Mouse (Mus musculus) v-Abl transformed pro-B cells (cell line): Measurements from ENCODE around the gene Cela1.

ENCODE experiments used
- in situ Hi-C, 2 experiments: fragments of 400-800 bp; cut with MboI; formaldehyde crosslinking; loops; one replicate each; pipeline ENCODE4 v1.15.1; 2025; ENCODE audit not compliant: unreplicated experiment in 2 of 2

Cela1 gene

DNA sequence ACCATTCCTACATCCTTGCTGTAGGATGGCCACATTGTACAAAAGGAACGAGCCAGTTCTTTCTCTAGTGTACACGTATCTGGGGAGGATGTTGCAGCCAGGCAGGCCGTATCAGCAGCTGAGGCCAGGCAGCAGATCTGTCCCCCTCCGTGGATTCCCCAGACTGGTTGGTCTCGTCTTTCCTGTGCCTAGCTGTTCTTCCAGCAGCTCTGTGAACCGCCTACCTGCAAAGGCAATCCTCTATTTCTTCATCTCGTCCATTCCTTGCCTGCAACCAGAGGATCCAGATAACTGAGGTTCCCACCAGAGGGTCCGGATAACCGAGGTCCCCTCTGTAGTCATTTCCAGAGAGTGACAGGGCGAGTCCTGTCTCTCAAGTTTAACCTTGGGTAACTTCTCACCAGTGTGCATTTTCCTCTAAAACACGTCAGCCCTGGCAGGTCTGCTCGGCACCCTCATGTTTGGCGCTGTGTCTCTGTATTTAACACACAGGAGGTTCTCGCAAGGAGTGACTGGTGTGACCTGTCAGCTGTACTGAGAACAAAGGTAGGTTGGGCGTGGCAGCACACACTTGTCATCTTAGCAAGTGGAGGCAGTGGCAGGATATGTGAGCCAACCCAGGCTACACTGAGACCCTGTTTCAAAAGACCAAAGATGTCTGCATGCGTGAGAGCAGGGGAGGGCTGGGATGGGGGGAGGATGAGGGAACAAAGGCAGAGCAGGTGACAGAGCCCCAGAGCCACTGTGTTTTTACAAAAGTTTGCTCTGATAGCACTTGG lies 47.6 kb downstream of the Cela1 start:
- in situ Hi-C loops: no loop called here

DNA sequence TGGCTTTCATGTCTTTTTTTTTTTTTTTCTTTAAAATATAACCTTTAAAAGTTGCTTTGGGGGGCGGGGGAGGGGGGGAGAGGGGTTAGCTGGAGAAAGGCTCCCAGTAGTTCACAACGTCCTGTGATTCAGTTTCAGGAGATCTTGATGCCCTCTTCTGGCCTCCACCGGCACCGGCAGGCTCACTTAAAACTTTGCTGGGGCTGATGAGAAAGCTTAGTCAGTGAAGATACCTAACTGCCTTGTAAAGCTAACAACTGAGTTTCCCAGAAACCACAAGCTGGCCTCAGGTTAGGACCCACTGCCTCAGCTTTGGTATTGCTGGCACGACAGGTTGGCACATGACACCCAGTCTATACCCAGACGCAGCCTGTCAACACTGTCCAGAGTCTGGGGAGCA lies 50.1 kb downstream of the Cela1 start:
- in situ Hi-C loops: no loop called here

DNA sequence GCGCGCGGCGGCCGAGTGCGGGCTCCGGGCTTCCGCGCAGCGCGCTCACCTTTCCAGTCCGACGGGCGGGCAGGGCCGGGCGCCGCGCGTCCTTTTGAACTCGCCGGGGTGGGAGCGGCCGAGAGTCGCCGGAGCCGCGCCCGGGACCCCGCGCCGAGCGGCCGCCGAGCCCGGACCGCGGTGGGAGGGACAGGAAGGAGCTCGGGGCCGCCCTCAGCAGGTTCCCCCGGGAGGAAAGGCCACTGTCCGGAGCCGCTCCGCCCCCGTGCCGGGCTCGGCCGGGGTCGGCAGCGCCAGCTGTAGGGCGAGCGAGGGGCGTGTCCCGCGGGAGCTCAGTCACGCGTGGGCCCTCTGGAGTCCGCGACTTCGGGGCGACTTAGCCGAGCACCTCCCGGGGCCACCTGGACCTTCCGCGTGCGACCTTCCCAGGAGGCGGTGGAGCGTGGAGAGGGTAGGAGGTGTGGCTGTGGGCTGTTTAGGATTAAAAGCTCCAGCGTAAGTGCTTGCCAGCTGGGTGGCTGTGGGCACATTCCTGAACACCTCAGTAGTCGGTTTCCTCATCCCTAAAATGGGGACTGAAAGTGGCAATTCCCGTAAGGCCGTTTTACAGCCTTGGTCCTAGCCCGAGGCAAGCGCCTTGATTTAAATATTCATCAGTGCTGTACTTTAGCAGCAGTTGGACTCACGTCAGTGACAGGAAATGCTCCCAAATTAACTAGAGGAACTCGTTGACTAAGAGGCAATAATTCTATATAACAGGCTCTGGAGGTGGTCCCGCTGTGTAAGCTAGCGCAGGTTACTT lies 50.8 kb downstream of the Cela1 start, which contains the start of gene Smagp:
Gene Smagp (minus strand): TSS at position 241 of the 802 bp plus-strand sequence.
- in situ Hi-C loops: no loop called here

DNA sequence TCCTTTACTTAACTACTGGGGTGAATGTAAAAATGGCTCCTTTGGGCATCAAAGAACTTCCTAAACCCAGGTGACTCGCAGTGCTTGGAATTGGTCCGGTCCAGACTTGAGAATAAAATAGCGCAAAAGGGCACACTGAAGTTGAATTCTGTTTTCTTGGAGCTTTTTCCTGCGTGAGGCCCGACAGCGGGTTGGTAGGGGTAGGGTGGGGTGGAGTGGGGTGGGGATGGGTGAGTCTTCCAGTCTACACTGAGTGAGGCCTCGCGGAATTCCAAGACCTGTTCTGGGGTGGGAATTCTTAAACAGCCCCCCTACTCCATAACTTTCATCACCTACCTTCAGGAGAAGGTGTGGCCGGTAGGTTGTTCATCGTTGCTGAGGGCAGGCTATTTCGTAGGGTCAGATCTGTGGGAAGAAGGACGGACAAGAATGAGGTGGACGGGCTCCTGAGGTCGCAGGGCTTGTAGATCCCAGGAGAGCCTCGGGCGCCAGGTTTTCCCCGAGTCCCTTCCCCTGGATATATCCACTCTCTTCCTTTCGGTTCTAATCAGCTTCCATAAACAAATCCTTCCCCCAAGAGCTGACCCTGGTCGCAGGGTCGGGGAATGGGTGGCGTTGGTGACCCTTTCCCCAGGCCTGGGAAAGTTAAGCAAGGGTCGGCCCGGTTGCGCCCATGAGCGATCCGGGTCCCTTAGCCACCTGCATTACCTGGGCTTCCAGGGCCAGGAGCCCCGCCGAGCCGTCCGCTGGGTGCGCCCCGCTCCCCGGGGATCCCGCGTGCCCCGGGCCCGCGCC lies 51.7 kb downstream of the Cela1 start:
- in situ Hi-C loops: no loop called here

DNA sequence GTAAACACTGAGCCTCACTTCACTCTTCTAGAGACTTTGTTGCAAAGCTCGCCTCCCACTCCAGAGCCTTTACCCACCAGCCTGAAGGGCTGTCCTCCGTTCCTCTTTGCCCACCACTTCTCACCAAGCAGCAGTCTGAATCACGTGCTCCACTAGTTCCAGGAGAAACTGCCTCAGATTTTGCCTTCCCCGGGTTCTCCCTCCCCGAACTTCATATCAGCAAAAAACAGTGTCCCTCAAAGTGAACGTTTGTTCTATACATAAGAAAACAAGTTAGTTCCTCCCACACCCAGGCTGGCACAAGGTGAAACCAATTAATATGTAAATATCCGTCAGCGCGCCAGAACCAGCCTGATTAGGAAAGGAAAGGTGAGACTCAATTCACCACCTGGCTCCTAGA lies 52.5 kb downstream of the Cela1 start:
- in situ Hi-C loops: no loop called here

DNA sequence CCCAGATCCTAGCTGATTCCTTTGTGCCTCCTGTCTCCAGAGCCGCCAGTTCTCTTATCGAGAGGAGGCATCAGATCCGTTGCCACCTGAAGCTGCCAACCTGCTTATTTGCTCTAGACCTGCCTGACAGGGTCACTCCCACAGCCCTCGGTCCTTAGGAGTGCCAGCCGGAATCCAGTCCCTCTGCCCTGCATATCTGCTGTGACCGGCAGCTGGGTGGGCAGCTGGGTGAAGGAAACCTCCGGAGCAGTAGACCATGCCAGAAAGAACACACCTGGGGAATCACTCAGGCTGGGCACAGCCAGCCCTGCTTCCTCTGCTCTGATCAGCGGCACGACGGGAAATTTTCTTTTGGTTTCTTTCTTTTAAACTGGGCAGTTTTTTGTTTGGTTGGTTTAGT lies 54.4 kb downstream of the Cela1 start:
- in situ Hi-C loops: no loop called here

DNA sequence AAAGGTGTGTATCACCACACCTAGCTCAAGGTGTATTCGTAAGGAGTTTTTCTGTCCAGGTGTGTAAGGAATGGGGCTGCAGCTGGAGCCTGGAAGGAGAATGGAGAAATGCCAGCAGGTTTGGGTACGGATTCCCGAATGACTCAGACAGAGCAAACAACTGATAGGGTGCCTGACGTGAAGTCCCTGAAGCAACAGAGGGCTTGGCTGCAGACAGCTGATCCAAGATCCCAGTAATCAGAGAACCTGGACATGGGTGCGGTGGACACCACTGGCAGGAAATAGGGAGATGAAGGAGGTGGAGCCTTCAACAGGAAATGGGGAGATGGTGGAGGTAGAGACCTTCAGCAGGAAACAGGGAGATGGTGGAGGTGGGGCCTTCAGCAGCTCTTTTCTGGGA lies 55.4 kb downstream of the Cela1 start:
- in situ Hi-C loops: no loop called here

DNA sequence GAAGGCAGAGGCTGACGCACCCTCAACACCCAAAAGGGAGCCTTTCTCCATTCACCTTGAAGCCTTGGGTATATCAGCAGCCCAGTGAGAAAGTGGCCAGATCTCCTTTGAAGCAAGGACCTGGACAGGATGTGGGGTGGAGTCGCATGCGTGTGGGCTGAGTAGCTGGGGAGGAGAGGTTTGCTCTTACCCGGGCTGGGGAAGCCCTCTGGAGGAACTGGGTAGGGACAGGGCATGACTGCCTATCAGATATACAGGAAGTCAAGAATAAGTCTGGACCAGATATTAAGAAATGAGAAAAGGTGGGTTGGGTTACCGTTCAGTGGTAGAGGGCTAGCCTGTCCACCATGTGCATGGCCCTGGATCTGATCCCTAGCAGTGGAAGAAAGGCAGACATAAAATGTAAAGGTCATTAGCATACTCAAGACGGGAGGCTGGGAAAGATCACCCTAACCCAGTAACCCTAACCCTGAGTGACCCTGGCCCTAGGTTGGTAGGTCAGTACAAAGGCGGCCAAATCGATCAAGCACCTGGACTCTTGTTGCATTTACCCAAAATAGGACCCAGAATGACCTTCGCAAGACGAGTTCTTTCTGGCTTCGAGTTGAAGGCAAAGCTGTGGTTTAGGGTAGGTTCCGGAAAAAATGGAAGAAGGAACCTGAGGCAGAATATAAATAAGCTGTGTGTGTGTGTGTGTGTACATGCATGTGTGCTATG lies 56.1 kb downstream of the Cela1 start:
- in situ Hi-C loops: no loop called here

DNA sequence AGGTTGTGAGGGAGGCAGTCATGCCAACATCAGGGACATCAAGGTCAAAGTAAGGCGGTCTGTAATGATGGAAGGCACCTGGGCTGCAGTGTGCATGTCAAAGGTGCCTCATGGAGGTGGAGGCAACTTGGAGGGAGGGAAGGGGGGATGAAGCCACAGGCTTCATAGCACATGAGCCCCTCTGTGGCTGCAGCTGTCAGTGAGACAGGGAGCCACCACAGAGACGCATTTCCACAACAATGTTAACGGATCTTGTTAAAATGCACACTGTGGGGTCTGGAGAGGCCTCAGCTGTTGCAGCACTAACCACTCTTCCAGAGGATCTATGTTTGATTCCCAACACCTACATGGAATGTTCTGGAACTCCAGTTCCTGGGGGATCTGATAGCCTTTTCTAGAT lies 57.6 kb downstream of the Cela1 start:
- in situ Hi-C loops: no loop called here

DNA sequence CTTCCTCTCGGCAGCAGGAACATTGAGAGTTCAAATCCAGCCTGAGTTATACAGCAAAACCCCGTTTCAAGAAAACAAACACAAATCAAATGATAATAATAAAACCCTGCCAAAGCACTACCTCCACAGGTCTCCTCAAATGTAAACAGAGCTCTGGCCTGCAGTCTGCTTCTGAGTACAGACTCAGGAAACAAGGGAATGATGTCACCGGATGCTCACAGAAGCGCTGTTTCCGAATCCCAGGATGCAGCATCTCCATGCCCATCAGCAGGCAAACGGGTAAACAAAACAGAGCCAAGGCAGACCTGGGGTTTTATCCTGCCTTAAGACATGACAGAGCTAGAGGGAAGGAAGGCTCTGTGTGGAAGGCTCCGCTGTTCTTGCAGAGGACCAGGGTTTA lies 58.9 kb downstream of the Cela1 start:
- in situ Hi-C loops: no loop called here

DNA sequence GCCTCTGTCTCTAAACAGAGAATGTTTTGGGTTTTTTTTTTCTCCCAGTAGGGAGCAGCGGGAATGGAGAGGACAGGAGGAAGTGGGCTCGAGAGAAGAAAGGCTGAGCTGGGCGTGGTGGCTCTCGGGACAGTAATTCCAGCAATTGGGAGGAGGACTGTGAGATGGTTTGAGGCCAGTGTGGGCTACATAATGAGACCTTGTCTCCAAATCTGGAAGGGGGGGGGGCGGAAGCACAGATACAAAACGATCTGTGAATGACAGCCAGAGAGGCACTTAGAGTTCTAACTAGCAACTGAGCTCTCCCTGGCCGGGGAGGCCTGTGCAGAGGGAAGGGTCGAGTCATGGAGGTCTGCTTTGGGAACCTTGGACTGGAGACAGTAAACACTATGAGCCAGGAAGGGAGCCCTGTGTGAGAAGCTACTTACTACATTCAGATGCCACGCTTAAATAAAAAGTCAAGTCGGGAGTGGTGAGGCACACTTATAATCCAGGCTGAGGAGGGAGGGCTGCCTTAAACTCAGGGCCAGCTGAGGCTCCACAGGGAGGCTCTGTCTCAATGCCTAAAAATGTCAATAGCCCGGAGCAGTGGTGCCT lies 59.8 kb downstream of the Cela1 start:
- in situ Hi-C loops: no loop called here

DNA sequence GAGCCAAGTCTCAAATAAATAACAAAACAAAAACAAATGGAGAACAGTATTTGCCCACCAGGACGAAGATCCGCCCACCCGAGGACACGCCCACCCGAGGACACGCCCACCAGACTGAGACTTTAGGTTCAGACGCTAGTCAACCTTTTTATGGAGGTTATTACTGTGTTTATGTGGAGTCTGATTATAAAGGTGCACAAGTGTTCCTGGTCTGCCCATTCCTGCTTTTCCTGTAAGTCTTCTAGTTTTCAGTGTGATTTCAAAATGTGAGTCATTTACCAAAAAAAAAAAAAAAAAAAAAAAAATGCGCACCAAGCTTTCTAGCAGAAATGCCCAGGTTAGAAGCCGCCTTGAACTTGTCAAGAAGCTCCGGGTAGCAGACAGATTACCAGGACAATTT lies 60.4 kb downstream of the Cela1 start:
- in situ Hi-C loops: no loop called here

DNA sequence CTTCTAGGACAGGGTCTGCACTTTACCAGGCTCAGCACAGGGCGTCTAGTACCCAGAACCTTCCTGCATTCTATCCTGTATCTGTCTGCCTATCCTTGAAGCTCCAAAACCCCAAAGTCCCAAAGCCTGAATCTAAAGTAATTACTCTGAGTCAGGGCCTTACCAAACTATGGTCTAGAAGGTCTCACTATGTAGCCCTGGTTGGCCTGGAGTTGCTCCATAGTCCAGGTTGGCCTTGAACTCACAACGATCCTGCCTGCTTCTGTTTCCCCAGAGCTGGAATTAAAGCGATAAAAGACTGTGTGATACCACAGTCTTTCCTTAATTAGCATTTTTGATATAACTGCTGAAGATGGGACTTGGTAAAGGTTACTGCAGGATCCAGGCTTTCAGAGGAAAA lies 63.3 kb downstream of the Cela1 start:
- in situ Hi-C loops: no loop called here
